Mouse (Mus musculus): Measurements from ENCODE around the gene Bcl11a.

Gene Bcl11a

DNA sequence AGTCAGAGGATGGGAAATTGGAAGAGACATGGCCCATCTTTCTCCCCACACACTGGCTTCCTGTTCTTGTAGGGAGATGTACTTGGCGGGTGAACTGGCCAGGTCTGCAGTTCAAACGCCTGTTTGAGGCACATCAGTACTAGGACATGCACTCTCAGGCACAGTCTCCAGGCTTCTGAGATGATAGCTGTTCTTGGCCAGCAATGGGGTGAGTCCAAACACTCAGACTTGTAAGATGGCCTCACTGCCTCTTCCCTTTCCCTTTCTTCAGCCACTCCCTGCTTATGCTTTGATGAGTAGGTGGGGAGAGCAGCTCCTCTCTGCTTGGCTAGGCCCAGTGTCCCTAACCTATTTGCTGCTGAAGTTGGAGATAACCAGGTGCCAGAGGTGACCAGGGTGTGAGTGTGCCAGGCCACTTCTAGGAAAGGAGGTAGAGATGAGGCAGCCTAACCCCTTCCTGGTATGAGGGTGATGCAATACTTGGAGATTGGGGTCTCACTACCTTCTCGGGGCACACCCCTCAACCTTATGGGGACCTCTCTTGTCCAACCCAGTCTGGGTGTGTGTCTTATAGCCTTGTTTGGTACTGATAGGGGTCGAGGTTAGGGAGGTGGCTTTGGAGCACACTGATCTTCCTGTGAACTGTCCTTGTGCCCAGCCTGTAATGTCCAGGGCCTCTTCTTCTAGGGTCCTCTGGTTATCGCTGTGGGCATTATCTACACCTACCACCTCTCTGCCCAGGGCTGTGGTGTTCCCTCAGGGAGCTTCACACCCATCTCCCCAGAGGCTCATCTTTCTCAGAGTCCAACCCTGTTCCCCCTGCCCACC lies 51.7 kb downstream of the Bcl11a start:
- DNase-seq (ENCODE audit: extremely low read depth, insufficient read length, low spot score): no peak

DNA sequence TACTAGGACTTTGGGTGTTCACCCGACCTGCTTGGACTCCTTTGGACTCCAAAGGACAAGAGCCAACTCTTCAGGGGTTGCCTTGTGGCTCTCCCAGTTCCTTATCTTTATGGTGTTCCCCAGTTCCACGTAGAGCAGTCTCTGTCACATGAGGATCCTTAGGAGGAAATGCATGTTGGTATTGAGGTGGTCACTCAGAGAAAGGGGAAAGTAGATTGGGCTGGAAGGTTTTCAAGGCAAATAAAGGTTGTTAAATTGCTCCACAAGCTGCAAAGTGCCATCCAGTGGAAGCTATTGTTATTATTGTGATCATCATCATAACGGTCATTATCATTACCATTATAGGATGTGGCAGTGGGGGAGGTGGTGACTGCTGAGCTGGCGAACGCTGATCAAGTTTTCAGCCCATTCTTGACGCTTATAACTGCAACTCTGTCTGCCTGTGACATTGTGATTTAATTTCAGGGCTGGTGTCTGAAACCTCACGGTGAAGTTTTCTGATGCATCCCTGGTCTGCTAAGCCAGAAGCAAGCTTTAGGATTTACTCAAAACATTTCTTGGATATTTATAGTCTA lies 52.4 kb downstream of the Bcl11a start:
- DNase-seq (ENCODE audit: extremely low read depth, insufficient read length, low spot score): no peak

DNA sequence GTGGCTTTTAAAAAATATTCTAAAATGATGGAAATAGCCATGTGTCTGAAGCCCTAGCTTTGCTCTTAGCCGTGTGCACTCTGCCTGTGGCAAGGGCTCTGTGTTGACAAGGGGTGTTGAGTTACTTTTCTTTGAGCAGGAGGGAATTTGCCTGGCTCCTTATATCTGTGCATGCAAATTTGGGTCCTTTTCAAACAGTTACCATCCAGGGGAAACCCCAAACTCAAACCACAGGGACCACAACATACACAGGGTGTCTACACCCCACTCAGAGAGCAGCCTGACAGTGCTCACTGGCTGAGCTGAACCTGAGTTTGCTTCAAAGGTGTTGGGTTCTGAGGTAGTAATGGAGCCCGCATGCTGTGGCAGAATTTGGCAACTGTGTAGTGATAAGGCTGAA lies 54.0 kb downstream of the Bcl11a start:
- no peak for DNase-seq (ENCODE audit: extremely low read depth, insufficient read length, low spot score)

DNA sequence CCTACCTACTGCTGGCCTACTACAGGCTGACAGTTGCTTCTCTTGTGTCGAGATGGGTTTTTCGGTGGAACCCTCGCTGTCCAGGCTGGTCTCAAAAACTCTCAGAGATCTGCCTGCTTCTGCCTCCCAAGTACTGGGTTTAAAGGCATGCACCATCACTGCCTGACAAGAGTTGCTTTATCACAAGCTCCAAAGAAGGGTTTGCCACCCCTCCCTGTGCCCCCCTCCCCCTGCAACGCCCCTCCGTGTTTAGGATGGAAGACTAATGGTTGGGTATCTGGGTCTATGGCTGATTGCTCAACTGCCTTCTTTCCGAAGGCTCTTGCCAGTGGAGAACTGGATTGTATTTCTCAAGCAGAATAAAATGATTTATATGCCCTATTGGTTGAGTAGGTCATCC lies 54.5 kb downstream of the Bcl11a start:
- no peak for DNase-seq (ENCODE audit: extremely low read depth, insufficient read length, low spot score)

DNA sequence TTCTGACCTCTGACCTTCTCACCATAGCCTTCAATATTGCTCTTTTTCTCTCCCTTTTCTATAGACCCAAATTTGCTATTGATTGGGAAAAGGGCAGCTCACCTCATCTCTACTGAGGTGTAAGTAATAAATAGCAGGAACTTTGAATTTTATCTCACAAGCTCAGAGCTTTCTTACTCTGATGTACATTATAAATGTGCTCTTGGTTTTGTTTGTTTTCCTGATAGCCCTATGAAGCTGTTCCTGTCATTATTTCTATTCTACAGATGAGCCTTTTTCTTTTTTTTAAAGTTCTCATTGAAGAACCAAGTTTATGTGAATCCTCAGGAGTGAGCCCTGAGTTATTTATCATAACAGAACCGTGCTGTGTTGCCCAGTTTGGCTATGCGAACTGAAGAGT lies 55.0 kb downstream of the Bcl11a start:
- DNase-seq (ENCODE audit: extremely low read depth, insufficient read length, low spot score): no peak

DNA sequence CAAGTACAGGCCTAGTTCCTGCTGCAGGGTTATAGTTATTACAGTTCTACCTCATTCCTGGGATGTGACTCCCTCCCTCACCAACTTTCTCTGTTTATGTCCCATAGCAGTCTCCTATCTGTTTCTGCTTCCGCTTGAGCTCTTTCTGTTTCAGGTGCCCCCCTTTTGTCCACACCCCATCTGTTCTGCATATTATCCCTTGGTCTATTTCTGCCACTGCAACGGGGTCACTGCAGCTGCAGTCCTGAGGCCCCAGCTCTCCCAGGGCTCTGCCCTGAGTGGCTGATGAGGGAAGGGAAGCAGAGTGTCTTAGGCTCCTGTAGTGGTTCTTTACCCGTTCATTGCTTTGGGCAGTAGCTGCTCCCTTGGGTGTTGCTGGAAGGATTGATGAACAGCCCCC lies 55.6 kb downstream of the Bcl11a start:
- no peak for DNase-seq (ENCODE audit: extremely low read depth, insufficient read length, low spot score)

DNA sequence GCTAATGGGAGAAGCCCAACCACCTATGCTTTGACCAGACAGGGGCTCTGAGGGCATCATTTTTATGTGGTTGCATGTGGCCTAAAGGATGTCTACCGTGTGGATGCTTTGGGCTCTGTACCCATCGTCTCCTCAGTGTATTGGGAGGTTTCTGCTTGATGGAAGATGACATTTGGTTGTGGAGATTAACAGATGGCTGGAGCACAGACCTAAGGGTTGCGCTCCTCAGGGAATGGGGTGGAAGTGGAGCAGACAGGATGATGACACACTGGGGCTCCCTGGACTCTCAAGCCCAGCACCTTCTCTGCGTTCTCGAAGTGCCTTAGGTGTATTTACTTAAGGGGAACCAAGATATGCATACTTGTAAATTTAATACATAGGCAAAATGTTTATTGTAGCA lies 56.1 kb downstream of the Bcl11a start:
- no peak for DNase-seq (ENCODE audit: extremely low read depth, insufficient read length, low spot score)

DNA sequence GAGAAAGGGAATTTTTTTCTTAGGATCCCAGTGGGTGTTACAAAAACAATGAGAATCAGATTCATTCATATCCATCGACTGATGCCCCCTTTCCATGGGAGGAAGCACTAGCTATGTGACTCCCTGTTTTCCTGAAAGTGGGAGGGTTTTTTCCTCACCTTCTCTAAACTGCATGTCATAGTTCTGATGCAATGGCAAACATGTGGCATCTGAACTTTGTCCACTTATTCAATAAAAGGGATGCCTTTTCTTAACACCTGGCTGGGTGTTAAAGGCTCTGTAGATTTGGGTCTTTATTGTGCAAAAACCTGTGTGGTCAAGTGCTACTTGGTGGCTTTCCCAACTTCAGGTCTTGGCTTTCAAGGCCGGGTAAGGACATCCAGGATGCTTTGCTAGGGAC lies 57.4 kb downstream of the Bcl11a start:
- no peak for DNase-seq (ENCODE audit: extremely low read depth, insufficient read length, low spot score)

DNA sequence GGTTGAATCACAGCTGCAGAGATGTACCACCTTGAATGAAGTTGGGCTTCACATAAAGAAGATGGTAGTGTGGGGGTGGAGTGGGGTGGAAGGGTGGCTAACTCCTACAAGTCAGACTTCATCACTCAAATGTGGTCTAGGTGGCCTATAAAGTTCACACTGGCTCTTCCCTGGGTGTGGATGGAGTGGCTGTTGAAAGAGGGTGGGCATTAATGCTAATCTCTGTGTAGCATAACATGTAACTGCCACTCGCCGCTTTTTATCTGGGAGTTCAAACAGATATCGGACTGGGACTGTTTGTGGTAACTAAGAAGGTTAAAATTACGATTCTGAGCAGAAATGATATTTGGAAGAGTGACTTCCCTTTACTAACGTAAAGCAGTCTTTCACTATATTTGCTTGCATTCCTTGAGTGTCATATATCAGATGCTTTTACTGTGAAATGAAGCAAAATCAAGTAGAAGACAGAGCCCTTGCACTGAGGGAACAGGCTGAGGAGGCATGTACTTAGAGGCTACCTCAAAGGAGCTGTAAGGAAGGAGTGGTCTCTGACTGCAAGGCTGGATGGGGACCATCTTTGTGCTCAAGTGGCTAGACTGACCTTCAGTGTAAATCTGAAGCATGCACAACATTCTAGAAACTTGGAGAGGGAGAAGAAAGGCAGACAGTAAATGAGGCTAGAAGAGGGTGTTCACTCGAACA lies 58.4 kb downstream of the Bcl11a start:
- DNase-seq (ENCODE audit: extremely low read depth, insufficient read length, low spot score): no peak

DNA sequence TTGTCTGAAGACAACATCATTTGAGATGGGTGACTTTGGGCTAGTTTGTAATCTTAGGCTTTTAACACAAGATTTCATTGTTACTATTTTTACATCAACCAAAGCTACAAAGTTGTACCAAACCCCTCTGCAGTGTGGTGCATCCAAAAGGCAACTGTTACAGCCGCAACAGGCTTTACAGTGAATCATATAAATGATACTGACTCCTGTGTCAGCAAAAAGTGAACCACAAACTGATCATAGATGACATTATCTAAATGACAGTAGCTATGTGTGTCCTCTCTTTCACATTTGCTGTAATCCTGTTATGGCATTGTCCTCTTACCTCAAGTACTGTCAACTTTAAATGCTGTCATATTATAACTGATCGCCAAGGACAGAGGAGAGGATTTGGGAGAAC lies 60.0 kb downstream of the Bcl11a start:
- no peak for DNase-seq (ENCODE audit: extremely low read depth, insufficient read length, low spot score)

DNA sequence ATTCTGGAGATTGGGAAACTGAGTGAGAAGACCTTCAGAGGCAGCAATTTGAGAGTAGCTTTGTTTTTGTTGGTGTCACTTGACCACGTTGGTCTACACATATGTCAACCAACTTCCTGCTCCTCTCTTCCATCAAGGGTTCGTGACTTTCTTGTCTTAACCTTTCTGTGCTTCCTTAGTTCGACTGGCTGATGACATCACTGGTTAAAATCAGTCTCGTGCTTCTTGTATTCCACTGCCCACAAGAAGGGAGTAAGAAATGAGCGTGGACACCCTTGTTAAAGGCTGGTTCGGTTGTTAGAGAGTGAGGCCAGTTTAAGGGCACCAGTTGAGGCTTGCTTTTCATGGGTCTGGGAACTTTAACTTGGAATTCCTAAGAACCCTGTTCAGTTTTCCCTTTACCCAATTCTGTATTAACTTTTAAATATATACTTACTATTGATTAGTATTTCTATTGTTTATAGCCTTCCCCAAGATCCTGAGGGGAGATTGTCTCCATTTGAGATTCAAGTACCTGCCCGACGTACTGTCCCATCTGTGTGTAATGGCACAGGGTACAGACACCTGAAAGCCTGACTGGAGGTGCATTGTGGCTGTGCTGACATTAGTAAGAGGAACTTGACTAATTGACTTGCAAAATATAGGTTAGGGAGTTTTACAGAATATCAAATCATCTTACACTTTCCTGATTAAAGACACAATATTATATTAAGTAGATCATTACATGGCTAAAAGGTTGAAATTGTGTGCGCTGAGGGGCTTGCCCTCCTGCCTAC lies 60.9 kb downstream of the Bcl11a start:
- no peak for DNase-seq (ENCODE audit: extremely low read depth, insufficient read length, low spot score)

DNA sequence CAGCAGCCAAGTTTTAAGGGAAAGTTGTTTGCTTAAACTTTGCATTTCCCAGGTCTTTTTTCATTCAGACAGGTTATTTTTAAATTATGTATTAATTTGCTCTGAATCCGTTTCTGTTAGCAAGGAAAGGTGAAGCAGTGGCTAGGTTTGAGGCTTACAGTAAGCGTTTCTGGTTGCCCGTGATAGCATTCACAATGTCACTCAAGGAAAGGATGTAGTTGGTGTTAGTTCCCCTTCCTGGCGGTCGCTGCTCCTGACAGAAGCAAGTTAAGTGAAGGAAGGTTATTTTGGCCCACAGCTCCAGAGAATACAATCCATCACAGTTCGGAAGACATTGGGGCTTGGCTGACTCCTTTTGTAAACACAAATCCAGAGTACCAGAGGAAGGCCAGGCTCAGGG lies 61.6 kb downstream of the Bcl11a start:
- DNase-seq (ENCODE audit: extremely low read depth, insufficient read length, low spot score): no peak

DNA sequence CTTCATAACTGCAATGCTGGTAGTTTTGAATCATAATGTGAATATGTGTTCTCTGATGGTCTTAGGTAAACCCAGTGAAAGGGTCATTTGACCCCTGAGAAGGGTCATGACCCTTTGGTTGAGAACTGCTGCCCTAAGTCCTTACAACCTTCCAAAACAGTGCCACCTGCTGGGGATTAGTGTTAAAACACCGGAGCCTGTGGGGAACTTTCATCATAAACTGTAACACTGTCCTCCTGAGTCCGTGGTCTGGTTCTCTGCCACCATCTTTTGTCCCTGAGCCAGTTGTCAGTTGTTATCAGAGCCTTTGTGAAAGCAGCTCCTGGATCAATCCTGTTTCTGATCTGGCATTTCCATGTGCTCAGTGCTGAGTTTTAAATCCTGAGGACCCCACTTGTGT lies 62.1 kb downstream of the Bcl11a start:
- no peak for DNase-seq (ENCODE audit: extremely low read depth, insufficient read length, low spot score)

DNA sequence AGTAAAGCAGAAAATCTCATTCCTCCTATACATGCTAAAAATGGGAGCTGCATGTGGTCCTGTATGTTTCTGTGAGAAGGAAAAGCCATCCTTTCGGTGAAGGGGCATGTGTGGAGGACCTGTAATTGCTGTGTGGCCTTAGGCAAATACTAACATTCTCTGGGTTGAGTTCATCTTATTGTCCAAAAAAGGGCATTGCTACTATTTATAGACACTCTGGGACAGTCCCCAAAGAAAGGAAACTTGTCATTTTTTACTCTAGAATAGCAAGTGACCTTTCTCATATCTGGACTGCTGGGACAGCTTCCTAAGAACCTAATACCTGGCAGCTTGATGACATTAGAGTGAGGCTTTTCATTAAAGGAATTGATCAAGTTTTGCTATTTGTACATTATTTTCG lies 63.1 kb downstream of the Bcl11a start:
- no peak for DNase-seq (ENCODE audit: extremely low read depth, insufficient read length, low spot score)

DNA sequence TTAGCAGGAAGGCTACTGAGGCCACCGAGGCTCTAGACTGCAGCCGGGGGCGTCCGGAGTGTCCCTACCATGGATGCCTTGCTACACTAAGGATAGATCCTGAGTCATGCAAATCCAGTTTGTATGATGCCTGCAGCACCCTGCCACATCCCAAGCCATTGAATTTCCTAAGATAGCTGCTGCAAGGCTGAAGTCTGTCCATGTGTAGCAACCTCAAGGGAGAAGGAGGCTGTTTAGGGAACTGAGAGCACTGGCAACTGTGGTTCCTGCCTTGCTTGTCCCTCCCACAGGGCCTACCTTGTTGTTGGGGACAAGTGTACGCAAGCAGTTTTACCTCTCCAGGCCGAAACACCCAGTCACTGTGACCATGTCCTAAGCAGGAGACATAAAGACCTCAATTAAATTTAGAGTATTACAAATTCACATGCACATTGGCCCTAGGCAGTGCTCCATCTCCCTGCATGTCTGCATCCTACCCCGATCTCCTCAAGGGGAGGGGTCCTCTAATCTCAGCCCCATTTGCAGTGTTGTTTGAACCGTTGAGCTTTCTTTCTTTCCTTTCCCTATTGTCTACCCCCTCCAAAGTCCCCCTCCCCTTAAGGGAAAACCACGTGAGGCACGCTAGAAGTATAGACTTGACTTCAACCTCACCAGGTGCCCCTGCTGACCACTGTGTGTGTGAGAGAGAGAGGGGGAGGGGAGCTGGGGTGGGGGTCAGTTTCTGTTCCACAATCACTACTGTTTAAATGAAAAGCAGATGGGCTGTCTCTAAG lies 63.8 kb downstream of the Bcl11a start:
- DNase-seq (ENCODE audit: extremely low read depth, insufficient read length, low spot score): no peak

DNA sequence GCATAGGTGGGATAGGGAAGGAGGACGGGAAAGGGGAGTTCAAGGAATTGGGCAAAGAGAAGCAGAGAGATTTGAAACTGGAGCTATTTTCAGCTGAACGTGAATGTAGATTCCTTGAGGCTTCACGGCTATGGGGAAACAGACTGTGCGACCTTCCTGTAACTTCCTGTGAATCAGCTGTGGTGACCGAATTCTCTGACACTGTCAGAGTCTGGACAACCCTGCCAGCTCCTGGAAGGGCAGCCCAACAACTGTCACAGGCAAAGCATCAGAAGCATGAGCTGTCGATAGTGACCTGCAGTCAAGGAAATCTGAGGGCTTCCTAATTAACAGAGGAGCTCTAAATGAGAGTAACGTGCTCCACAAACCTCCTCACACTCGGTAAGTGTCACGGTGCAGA lies 64.5 kb downstream of the Bcl11a start:
- DNase-seq (ENCODE audit: extremely low read depth, insufficient read length, low spot score): no peak

DNA sequence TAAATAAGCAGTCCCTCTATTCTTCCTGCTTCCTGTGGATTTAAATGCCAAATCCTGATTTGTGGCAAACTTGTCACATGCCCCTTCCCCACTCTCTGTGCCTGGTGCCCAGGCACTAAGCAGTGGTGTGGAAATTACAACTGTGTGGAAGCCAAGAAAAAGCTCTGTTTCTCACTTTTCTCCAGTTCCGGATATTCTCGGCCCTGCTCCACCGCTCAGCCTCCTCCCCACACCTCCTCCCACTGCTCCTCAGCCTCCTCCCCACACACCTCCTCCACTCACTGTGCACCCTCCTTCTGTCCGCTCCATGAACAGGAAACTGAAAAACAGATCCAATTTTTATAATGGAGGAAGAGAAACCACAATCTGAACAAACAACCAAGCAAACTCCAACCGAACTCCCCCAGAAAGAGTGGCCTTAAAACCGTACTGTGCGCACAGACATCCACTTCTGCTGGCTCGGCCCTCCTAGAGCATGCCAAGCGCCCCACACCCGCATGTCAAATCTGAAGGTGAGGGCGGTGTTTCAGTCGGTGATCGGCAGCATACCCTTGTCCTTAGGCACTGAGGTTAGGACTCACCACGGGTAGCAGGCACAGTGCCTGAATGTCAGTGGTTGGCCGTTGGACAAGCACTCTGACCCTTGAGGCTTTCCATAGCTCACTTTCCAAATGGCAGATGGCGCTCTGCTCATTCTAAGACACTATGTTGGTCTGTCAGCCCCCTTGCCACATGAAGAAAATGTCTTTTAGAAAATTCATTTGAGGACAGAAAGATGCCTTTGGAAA lies 66.5 kb downstream of the Bcl11a start:
- no peak for DNase-seq (ENCODE audit: extremely low read depth, insufficient read length, low spot score)

DNA sequence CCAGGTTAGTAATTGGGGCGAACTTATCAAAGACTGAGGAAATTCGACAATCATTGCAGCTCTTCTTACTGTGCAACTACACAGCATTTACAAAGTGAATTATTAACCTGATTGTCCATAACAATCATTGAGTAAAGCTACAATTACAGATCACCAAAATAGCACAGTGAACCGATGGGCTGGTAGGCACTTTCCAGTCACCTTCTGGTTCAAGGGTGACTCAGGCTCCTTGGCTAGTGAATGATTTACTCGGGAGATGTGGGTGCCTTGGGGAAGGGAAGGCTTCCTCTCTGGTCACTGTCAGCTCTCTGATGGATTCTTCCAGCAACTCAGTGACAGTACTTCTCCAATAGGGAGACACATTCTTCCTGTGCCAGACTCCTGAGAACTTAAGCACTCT lies 68.2 kb downstream of the Bcl11a start:
- DNase-seq (ENCODE audit: extremely low read depth, insufficient read length, low spot score): no peak

DNA sequence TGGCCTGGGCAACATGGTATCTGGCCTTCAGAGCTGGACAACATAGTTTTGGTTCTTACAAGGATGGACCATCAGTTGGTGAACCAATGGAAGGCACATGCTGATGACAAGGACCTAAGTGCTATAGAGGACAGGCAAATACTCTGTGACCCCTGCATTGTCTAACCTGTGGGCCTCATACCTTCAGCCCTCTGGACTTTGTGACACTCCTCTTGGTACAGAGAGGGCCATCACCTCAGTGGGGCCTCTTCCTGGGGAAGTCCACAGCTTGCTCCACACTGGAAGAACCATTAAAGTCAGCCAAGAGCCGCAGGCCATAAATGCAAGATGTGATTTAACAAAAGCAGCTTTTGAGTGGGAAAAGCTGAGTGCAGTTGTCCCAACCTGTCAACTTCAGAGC lies 68.6 kb downstream of the Bcl11a start:
- DNase-seq (ENCODE audit: extremely low read depth, insufficient read length, low spot score): no peak

DNA sequence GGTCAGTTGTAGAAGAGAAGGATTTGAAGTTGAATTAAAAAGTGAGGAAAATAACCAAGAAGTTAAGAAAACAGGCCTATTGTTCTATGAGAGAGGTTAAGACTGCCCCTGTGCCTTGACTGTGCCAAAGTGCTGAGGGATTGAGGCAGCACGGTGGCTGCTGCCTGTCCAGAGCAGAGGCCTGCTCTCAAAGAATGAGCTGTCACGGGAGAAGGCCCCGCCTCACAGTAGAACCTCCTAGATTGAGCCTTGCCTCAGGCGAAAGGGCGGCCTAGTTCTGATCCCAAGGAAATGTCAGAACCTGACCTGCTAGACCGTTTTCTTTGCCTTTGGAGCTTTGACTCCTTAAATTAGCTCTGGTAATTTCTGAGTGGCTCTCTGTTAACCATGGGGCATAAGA lies 69.8 kb downstream of the Bcl11a start:
- DNase-seq (ENCODE audit: extremely low read depth, insufficient read length, low spot score): no peak

Measured in 3134 (cell line).